In genomic region chr14:62782981-62783380, GRCm38 (mm10) we compare ENCODE assay signal across 15 mouse cellular contexts. TPM values are rescaled to one million over a fixed set of nuclear protein-coding genes. Genes with fewer than 3 reads are reported as not detected.
DNase-seq lines count a peak whose midpoint lies in the region.
"Had no signal": no experiment of that assay in that cellular context is flagged by ENCODE, and none has a peak within 500 bp of the region (broad histone marks: within the 10 kb centered on the region; RNA-seq: fewer than 3 reads in every experiment).

No protein-coding gene starts in this region.

- H3K4me1 ChIP-seq in brown adipose tissue, adult 24 weeks (ENCODE audit: control insufficient read depth, insufficient read depth, insufficient read length, low read length), result 0 out of 2 replicates have a peak, but pooled peaks cover 5% of the 10 kb centered on the region
- H3K4me1 ChIP-seq: embryonic facial prominence, embryonic 10.5 days; hindbrain, embryonic 10.5 days had no signal

- no peak overlapping the region for H3K4me3 ChIP-seq in brown adipose tissue, adult 24 weeks (ENCODE audit: insufficient read depth, low read depth, low read length)
- H3K4me3 ChIP-seq: embryonic facial prominence, embryonic 10.5 days; gastrocnemius, adult 2 months; heart, embryonic 12.5 days; hindbrain, embryonic 10.5 days had no signal

- peak overlapping the region; percentile 83 for H3K27ac ChIP-seq in brown adipose tissue, adult 24 weeks (replicated peaks; ENCODE audit: low read depth, low read length)
- H3K27ac ChIP-seq: embryonic facial prominence, embryonic 10.5 days; gastrocnemius, adult 2 months; hindbrain, embryonic 10.5 days; hindbrain, embryonic 14.5 days had no signal

- peak; percentile 20 for DNase-seq in adrenal gland, postnatal 14 days
- DNase-seq in adrenal gland, adult 2 months, result no peak
- peak; percentile 41 for DNase-seq in kidney, adult 9 months
- no peak for DNase-seq in kidney, adult 11 months
- peak; percentile 39 for DNase-seq in lung, postnatal 25 days (ENCODE audit: low spot score)
- DNase-seq in lung, postnatal 10 days, result no peak
- DNase-seq: cerebellum, adult 18-20 months; cerebellum, adult 9-11 months; gastrocnemius, adult 2 months; gastrocnemius, postnatal 25 days had no signal

RNA-seq across cellular contexts. Expression of gene Ints6, which starts 22.0 kb away (rescaled TPM):
- 43.2 and 44.7 TPM in 2 replicates for total RNA-seq in adrenal gland, postnatal 14 days (2021)
- 10 to 100 TPM; 42.6 to 60.3 TPM for total RNA-seq in adrenal gland, adult 2 months (2021)
- polyA plus RNA-seq in adrenal gland, adult 2 months (2012; rRNA removed), result 13.5 and 16.2 TPM in 2 replicates
- 7.1 and 9.3 TPM in 2 replicates for polyA plus RNA-seq in brown adipose tissue, adult 24 weeks (2012; ENCODE audit: insufficient read depth, insufficient read length, missing spikeins)

RNA-seq across cellular contexts. Expression of gene Wdfy2, which starts 54.5 kb away (rescaled TPM):
- 28.4 and 28.8 TPM in 2 replicates for total RNA-seq in adrenal gland, postnatal 14 days (2021)
- 10 to 100 TPM; 29.5 to 31.9 TPM for total RNA-seq in adrenal gland, adult 2 months (2021)
- polyA plus RNA-seq in adrenal gland, adult 2 months (2012; rRNA removed), result 9.0 and 14.0 TPM in 2 replicates
- 8.7 and 9.6 TPM in 2 replicates for polyA plus RNA-seq in brown adipose tissue, adult 24 weeks (2012; ENCODE audit: insufficient read depth, insufficient read length, missing spikeins)

Comparison
In these comparisons a context has a peak if more than half of its experiments do, and no peak if none do; other contexts are left out.
1. DNase-seq: peak in adrenal gland, postnatal 14 days (single experiment), kidney, adult 9 months (single experiment) and lung, postnatal 25 days (single experiment); none in adrenal gland, adult 2 months (single experiment), kidney, adult 11 months (single experiment) and lung, postnatal 10 days (single experiment).